Mouse (Mus musculus) WW6 (cell line): ENCODE measurements around the gene Rgl1.
"Not testable (repeated sequence)": the region's sequence is repeated elsewhere in the genome, so short reads cannot be mapped to it uniquely, and the experiment has no call there.

ENCODE experiments used
- DNase-seq: peaks from one replicate; pipeline ENCODE4 v3.0.0-alpha.2; 2013; ENCODE audit warnings: low read depth, low spot score

Gene Rgl1

DNA sequence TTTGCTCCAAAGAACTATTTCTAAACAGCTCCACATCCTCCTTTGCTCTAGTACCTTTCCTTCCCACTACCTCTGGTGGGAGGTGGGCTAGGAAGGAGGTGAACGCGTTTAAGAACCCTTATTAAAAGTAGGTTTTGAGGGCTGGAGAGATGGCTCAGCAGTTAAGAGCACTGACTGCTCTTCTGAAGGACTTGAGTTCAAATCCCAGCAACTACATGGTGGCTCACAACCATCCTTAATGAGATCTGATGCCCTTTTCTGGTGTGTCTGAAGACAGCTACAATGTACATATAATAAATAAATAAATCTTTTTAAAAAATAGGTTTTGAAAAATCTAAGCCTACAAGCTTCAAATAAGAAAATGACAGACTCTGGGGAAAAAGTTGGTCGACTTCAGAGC is 19.3 kb upstream of the Rgl1 start:
- DNase-seq, result not testable (repeated sequence)

DNA sequence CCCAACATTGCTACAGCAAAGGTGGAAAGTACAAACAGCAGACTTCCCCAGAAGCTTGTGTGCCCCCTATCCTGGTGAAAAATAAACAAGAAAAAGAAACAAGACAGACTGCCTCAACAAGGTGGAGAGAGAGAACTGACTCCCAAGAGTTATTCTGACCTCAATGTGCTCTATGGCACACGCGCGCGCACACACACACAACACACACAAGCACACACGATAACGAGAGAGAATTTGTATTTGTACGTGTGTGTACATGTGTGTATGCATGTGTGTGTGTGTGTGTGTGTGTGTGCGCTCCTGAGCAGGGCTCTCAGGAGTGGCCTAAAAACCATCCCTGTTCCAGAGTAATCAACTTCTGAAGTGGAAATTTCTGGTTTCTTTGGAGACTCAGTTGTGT is 18.5 kb upstream of the Rgl1 start:
- no peak for DNase-seq

DNA sequence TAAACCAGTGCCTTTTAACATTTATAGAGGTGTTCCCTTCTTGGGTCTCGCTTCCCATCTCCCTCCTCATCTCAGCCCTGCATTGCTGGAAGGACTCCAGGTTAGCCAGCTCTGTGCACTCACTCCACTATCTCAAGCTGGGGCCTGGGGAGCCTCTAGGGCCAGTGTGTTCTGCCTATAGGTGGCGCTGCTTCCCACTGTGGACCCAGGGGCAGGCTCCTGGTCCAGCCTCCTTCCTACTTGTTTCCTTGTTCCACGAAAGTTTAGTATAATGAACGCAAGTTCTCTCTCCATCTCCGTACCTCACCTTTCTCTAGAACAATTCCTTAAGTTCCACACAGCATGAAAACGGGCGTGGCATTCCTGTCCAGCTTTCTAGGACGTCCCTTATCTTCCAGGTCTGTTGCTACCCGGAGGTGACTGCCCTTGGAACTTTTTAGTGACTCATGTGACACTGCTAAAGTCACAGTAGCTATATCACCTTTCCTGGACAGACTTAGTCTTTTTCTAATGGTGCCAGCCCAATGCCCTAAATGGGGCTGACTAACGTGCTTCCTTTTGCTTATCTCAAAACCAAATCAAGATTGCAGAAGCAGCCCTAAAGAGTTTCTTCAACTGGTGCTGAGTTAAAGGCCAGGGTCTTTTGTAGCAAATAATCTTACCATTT is 13.1 kb upstream of the Rgl1 start:
- DNase-seq, result no peak

DNA sequence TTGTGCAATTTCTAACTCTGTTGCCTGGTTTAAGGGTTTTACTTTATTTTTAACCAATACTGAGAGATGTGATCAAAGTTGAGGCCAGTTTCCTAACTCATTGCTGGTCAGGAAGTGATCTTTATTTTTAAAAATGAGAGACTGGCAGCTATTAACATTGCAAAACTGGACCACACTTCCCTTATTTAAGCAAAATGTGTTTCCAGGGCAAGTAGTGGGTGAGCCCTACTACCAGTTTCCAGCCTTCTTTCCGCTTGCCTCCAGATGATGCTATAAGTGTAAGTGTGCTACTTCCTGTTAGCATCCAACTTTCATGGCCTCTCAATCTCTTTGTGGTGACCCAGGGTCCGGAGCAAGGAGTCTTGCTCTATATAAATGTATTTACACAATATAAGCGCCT is 8.4 kb upstream of the Rgl1 start:
- DNase-seq, result not testable (repeated sequence)

DNA sequence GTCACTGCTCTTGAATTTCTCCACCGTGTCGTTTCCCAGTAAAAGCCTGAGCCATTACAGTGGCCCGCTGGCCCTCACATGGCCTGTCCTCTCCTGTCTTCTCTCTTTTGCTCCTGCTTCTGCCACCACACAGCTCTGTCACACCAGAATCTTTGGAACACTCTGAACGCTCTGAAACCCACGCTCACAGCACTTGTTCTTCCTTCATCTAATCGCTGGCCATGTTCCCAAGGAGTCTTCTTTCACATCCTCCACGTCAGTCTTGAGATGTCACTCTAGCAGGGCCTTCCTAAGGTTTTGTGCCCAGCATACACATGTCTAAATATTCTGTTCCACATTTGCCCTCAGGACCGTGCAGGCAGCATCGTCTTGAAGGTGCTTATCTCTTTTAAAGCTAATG is 4.9 kb upstream of the Rgl1 start:
- no peak for DNase-seq

DNA sequence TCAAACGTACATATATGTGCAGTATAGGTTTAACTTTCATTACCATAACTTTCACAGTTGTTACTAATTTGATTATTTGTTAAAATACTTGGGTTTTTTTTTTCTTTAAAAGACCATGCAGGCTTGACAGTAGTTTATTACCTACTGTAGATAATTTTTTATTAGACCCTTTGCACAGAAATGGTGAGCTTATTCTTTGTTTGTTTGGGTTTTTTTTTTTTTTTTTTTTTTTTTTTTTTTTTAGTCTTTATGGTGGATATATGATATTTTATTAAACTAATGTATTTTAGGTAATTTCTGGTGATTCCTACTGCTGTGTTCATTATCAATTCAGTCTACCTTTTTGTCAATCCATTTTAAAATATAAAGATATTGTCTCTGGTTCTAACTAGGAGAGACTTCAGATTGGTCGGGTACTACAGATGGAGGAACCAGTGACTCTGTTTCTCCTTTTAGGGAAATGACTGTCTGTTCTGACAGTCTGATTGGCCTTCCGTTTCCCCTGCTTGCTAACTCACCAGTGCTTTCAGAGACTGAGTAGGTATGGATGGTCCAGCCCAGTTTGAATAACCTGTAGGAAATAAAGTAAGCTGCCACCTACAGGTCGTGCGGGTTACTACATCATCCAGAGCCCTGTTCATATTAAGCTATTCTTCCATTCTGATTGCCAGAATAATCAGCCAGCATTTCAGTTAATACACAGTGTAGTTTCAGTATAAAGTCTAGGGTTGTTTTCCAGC is 1.8 kb upstream of the Rgl1 start:
- peak; percentile 63 for DNase-seq

DNA sequence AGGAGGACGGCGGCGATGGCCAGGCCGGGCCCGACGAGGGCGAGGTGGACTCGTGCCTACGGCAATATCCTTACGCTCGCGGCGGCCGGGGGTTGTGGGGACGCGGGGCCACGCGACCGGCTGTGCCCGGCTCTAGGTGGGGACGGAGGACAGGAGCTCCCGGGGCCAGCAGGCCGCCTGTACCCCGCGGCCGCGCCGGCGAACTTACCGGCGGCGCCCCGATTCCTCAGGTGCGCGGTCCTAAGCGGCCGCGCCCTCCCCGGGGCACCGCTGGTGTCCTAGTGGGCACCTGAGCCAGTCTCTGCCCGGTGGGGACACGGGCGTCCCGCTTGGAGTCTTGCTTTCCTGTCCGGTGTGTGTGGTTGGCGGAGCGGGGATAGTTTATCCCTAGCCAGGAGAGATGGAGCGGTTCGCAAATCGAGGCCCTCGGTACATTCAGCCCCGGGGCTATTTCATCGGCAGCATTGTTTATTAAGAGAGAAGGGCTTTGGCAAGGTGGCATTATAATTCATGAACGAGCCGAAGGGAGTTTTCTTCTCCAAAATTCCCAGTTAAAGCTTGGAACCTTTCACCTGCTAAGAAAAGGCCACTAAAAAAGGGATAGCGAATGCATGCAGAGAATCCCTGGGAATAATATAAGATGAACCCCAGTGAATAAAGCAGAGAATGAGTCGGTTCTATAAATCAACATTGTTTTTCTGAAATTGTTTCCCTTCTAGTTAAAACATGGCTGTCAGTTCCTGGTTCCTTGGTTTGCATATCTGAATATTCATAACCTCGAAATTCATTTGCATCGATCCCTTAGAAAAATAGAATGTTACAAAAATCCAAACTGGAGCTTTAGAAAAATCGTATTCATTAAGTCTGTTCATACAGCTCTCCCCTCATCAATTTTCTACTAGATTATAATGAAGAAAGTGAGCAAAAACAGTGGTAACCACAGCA is 925 bp upstream of the Rgl1 start:
- no peak for DNase-seq

DNA sequence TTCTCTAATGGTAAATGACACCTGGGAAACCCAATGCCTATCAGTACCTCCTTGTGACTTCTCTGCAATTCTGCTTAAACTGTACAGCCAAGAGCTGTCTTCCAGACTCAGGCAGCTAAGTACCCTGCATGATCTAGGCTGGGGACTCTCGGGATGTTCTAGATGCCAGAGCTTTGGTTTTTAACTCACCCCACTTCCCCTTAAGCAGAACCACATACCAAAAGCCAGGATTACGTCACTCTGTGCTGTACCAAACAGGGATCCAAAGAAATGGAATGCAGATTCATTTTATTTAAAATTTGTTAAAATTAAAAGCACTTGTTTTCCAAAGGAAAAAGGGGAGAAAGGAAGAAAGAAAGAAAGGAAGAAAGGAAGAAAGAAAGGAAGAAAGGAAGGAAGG is 4.4 kb downstream of the Rgl1 start:
- DNase-seq, result no peak

DNA sequence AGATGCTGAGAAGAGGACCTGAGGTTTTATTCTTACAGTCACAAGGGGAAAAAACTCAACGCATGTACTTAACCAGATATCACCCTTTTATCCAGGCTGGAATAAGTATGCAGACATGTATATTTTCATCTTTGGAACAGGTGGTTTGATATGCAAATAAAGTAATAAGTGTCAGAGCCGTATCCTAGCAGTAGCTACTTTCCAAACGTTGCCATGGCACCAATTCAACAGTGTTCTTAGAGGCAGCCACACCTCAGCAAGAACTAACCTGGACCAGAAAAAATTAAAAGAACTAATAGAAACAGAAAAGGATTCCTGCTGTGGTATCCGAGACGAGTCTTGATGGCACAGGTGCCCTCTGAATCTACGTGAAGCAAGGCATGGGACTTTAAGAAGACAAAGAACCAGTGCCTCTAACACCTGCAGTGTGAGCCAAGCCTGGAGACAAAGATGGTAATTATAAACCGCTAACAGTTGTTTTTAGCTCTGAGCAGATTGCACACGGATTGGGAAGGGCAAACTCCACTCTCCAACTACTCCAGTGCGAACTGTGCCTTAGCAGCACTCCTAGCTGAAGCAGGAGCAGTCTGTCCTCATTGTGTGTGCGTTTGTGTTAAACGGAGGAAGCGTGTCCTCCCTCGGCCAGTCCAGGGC is 15.7 kb downstream of the Rgl1 start, which contains the start of gene Apobec4:
TSS of gene Apobec4 (plus strand) at position 240 of the 654 bp plus-strand sequence.
- DNase-seq, result no peak

DNA sequence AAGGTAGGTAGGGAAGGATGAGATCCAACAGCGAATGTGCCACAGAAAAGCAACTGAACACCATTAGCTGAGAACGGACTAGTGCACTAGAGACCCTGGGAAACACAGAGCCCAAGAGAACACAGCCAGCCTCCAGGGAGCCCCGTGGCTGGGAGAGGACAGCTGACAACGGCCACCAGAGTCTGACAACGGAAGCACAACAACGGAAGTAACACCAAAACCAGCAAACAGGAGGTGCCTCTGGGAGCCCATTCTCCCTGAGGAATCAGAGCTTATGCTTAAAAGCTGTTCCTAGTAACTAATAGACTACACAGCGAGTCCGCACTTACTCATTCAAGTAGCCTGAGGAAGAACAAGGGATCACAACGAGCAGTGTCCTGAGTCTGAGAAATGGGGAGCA is 16.9 kb downstream of the Rgl1 start:
- no peak for DNase-seq

DNA sequence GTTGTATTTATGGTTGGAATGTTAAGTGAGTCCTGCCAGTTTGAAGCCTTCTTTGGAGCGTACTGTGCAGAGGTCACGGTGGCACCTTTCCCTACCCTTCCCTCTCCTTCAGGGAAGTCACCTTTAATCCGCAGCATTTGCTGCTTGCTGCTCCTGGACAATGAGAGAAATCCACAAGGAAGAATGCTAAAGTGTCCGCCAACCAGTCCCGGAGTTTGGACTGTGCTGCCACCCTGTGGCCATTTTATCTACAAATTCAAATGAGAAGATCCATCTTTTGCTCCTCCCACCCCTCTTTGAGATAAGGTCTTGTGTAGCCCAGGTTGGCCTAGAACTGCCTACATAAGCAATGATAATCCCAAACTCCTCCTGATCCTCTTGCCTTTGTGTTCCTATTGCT is 19.7 kb downstream of the Rgl1 start:
- peak; percentile 55 for DNase-seq

DNA sequence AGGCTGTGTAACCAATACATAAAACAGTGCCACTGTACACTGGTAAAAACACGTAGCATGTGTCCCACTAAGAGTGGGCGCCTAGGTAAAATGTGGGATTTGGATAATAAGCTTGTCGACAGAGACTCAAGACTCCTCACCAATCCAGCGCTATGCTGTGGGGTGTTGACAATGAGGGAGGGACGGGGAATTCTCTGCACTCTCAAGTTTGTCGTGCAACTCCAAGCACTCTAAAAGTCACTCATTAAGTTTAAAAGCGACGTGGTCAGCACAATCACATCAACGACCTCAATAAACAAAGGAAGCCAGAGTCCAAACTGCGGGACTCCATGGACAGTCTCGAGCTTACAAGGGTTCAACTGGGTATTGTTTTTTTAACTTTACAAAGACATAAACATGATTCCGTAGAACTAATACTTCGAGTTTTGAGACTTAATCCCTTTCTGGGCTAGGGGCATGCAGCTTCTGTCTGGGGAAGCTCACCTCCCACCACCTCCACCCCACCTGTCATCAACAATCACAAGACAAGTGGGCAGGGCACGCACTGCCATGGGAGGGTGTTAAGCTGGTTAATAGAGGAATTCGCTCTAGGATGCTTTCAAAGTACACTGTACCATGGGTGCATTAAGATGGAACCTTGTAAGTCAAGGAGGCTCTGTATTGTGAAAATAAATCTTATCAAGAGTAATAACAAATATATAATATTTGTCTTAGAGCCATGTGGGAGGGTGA is 22.9 kb downstream of the Rgl1 start:
- no peak for DNase-seq

DNA sequence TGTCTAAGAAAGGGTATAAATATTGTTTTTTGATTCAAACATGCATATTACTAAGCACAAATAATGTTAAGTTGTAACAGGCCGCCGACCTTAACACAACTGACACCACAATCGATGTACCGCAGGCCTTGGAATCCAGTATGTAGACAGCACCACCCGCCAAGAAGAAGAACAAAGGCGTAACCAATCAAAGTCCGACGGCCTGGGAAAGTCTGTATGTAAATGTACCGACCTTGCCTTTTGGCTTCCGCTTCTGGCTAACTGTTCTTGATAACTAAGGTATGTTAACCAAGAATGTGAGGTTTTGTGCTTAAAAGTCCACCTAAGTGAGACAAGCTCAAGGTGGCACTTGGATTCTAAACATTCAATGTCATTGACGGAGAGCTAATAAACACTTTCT is 26.8 kb downstream of the Rgl1 start:
- no peak for DNase-seq

DNA sequence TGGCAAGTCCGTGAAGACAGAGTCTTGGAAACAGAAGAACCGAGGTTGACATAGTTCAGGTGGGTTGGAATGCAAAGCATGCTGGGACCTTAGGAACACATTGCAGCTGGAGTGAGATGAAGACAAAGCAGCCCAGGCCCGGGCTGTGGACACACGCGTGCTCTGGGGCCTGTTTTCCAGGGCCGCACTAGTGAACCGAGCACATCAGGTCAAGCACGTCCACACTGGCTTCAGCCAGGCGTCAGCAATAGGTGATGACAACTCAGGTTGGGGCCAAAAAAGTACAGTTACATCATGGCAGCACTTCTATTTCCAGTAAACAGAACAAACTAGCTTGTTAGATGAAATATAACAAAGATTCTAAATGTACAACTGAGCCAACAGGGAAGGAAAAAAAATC is 27.4 kb downstream of the Rgl1 start:
- DNase-seq, result no peak

DNA sequence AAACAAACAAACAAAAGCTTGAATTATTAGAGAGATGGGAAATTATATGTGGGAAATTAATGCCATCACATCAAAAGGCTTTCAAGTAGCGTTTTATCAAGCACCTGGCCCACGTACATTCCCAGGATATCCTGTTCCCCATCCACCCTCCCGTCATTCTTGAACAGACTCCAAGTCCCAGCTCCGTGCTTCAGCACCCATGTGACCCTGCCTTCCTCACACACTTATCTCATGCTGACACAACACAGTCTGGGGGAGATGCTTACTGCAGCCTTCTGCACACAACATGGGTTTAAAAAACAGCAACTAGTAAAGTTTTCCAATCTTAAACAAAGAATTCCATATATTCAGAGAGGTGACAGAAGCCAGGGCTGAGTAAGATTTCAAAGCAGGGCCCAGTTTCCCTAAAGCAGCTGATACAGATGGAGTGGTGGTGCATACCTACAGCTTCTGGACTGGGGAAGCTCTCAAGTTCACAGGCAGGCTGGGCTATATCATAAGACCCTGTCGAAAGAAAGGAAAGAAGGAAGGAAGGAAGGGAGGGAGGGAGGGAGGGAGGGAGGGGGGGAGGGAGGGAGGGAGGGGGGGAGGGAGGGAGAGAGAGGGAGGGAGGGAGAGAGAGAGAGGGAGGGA is 38.4 kb downstream of the Rgl1 start:
- no peak for DNase-seq

DNA sequence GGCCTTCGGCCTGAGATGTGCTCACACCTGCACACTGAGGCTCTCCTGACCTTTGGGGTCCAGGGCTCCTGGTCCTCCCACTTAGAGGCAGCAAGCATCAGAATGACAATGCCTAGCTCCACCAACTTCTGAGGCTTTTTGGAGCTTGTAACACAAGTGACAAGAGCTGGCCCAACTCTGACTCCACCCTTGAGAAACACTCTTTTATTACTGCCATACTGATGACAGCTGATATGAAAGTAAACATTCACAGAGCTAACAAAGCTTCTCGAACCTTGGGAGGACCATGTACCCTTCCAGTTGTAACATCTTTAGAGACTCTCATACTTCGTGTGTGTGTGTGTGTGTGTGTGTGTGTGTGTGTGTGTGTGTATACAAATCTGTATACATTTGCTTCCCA is 40.1 kb downstream of the Rgl1 start:
- DNase-seq, result no peak

DNA sequence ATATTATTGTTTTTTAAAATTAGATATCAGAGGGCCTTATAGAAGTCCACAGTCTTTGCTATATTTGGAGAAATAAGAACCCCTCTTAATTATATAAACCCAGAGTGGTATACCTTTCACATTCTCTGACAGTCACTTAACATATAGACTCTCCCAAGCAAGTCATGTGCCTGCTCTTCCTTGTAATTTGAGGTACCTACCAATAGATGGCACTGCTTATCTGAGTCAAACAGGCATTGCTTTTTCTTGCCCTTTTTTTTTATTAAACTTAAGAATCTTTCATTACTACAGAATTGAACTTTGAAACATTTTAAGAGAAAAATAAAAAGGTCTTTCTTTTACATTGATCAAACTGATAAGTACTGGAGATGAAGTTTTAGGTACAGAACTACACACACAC is 41.9 kb downstream of the Rgl1 start:
- no peak for DNase-seq

DNA sequence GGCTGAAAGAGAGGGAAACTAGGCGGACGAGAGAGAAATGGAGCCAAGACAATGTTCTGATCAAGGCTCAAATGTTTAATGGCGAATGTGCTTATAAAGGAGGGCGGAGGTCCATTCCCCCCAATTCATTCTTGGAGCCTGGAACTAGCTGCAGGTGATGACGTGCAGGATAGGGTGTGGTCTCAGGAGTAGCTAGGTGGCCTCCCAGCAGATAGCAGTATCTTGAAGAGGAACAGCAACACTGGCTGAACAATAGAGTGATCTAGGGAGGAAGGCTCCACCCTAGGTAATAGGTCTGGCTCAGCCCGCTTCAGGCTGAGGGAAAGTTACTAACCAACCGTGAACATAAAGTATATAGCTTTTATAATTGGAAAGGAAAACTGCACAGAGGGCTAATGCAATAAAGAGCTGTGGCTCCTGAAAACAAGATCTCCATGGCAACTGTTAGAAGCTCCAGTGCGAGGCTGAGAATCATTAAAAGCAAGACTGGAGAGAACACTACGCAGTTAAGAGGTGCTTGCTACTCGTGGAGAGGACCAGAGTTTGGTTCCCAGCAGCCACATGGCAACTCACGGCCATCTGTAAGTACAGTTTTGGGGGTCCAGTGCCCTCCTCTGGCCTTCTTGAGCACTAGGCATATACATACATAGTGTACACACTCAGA is 44.5 kb downstream of the Rgl1 start:
- DNase-seq, result no peak

DNA sequence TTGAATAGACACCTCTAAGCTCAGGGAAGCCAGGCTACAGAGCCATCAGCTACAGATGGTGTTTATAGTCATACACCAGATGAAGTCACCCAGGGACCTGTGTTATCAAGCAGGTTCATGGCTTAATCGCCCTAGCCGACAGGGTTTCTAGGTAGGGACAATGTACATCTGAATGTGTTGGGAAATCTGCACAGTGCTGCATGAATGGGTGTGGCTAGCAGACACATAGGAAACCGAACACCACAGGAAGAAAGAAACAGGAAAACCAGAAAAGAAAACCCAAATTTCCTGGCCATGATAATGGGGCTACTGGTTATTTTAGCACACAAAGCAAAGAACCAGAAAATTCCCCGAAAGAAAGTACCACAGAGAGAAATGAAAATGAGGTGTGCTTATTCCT is 45.2 kb downstream of the Rgl1 start:
- DNase-seq, result no peak

DNA sequence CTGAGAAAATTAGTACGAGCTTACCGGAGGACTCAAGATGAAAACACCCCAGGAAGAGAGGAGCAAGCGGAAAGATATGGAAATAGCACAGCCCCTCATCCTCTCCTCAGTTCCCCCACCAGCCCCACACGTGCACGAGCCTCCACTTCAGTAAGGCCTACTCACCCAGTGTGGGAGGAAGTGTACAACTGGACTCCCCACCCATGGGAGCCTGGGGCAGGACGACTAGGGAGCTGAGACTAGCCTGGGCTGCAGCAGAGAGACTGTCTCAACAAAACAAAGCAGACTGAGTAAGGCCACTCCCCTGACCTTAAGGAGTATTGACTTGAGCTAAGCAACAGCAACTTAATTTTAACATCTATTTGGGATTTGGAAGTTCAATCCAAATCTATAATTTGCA is 48.0 kb downstream of the Rgl1 start:
- DNase-seq, result no peak
